Mouse (Mus musculus) heart, adult 2 months (tissue): Measurements from ENCODE around the gene Exoc4.

Experiments
- CTCF ChIP-seq: fragments of 200-600 bp; IDR thresholded peaks from 2 replicates; pipeline ENCODE4 v1.8.1; 2022; ENCODE audit warnings: antibody characterized with exemption, mild to moderate bottlenecking, moderate library complexity
- EP300 ChIP-seq: fragments of 200-500 bp; IDR thresholded peaks from 2 replicates; pipeline ENCODE4 v1.6.1; 2011; ENCODE audit warnings: low read depth, low read length, control low read depth; ENCODE audit not compliant: insufficient read depth

- TF ChIP-seq EP300 = no peak
- no peak for TF ChIP-seq CTCF
These were observed 475.7 kb downstream of the Exoc4 start for GRCm38 (mm10) chr6:33724596-33724995.
